Mouse (Mus musculus) cortical plate, adult 2 months (tissue): Measurements from ENCODE around the gene Ltbp3.

Experiments
- CTCF ChIP-seq: fragments of 200-500 bp; IDR thresholded peaks from 2 replicates; pipeline ENCODE4 v1.5.1; 2011; ENCODE audit warnings: mild to moderate bottlenecking, control low read depth, low read length; ENCODE audit not compliant: insufficient read depth; ENCODE audit errors: extremely low read depth
- POLR2A ChIP-seq: fragments of 200-500 bp; IDR thresholded peaks from 2 replicates; pipeline ENCODE4 v1.6.1; 2011; ENCODE audit warnings: mild to moderate bottlenecking, low read length, control low read depth; ENCODE audit not compliant: insufficient read depth; ENCODE audit errors: extremely low read depth

- TF ChIP-seq CTCF (peak; percentile 87), POLR2A (no peak)
Measured at GRCm38 (mm10) chr19:5786441-5787114, 45.9 kb downstream of the Ltbp3 start.
